Mouse (Mus musculus): Measurements from ENCODE around the gene Parvb. TPM values are rescaled to one million over a fixed set of nuclear protein-coding genes. Genes with fewer than 3 reads are reported as not detected.
A peak's percentile ranks its signal among the peaks of the same experiment; 100 is the strongest.

The Parvb gene
- total and polyA plus RNA-seq, 3 experiments, result 4.8 to 58.0 TPM; not detected in 1

DNA sequence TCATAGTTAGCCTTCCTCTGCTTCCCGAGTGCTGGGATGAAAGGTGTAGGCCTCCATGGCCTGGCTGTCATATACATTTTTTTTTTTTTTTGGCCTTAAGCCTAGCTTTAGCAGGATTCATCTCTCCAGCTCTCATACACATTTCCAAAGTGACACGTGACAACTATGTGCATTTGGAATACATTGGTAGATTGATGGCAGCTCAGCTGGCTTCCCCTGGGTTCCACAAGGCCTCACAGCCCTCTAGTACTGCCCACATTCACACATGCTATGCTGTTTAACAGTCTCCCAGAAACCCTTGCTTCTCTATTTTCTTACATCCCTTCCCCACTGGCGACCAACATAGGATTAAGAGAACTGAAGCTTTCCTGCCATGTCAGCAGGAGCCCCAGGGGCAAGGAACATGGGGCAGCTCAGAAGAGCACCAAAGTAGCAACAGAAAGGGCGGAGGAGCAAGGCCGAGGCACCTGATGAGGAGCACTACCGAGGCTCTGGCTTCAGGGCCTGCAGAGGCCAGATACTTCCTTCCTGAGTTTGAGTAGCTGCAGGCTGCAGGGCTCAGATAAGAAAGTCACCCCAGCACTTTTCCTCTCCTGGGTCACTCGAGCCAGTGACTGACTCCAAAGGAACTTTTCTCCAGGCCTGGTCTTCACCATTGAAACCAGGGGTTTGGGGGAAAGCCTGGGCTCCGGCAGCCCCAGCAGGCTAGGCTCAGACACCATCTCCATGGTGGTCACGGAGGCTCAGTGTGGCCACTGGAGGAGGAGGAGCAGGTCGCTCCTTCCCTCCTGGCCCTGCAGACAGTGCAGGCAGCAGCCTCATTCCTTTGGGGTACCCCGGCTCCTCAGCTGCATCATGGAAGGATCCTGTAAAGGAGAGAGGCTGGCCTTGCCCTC lies 22.1 kb upstream of the Parvb start (continued):
- TF ChIP-seq MAFK (IDR thresholded peaks at IDR 0.05; ENCODE audit: borderline replicate concordance, low read depth, low read length) (no peak), GATA1 (IDR thresholded peaks at IDR 0.05; ENCODE audit: low read depth, low read length) (peak; percentile 94), HCFC1 (IDR thresholded peaks at IDR 0.05; ENCODE audit: low read depth, low read length) (no peak), POLR2AphosphoS2 (IDR thresholded peaks at IDR 0.05; ENCODE audit: low read length) (no peak)

DNA sequence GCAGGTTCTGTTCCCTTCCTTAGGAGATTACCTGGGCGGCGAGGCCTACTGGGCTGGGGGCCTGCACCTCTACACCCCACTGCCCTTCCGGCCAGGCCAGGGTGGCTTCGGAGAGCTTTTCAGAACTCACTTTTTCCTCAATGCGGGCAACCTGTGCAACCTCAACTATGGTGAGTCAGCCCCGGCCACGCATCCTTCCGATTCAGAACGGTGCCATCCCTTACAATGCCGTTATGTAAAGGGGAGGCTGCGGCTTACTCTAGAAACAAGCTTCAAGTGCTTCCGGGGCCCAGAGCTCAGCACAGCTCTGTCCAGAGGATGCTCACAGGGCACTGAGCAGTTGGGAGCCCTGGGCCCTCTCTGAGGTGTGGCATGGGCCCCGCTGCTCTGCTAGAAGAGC lies 21.4 kb upstream of the Parvb start:
- no peak overlapping the region; the same call in 1 of the 2 replicates for H3K9ac ChIP-seq (ENCODE audit: control insufficient read depth, low read depth, low read length, poor library complexity, severe bottlenecking)
- H3K27ac ChIP-seq (ENCODE audit: control insufficient read depth, low read depth, low read length), result peak overlapping the region; percentile 74; the same call in 1 of the 2 replicates
- no peak for DNase-seq (ENCODE audit: low read depth, low spot score)

DNA sequence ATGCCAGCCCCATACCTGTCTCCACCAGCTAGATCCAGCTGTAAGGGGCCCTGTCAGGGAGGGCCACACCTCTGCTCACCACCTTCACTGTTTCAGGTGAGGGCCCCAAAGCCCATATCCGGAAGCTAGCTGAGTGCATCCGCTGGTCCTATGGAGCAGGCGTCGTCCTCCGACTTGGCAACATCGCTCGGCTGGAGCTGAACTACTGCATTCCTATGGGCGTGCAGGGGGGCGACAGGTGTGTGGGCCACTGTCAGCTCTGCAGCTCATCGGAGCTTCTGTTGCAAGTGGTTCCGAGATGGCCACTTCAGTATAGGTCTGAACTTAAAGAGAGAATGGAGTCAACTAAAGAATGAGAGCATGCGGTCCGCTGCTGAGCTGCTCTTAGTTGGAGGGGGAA lies 20.9 kb upstream of the Parvb start:
- no peak overlapping the region for H3K4me3 ChIP-seq (ENCODE audit: control insufficient read depth in 1 of 2, insufficient read depth in 1 of 2, low read depth in 2 of 2, low read length in 2 of 2)
- H3K9ac ChIP-seq (ENCODE audit: control insufficient read depth, low read depth, low read length, poor library complexity, severe bottlenecking), result no peak overlapping the region
- H3K79me2 ChIP-seq (ENCODE audit: control insufficient read depth, insufficient read depth, low read length, poor library complexity), result no peaks in the 10 kb centered on the region
- peaks cover 10 to 36% of the 10 kb centered on the region in 2 experiments for H3K4me1 ChIP-seq (ENCODE audit: control insufficient read depth in 1 of 2, insufficient read depth in 2 of 2, low read length in 2 of 2)
- no peaks in the 10 kb centered on the region for H3K9me3 ChIP-seq (replicated peaks; ENCODE audit: insufficient read depth, low read length)
- no peak overlapping the region for H3K27ac ChIP-seq (ENCODE audit: control insufficient read depth, low read depth, low read length)
- DNase-seq (ENCODE audit: low read depth, low spot score), result no peak
- no peaks in the 10 kb centered on the region for H3K27me3 ChIP-seq (ENCODE audit: control insufficient read depth in 1 of 2, insufficient read depth in 2 of 2, low read length in 2 of 2)
- peaks cover 2 to 32% of the 10 kb centered on the region in 2 experiments; a peak in 3 of 4 replicates for H3K36me3 ChIP-seq (ENCODE audit: control insufficient read depth in 1 of 2, insufficient read depth in 2 of 2, low read length in 2 of 2)
- TF ChIP-seq ETS1 (IDR thresholded peaks at IDR 0.05; ENCODE audit: low read depth, low read length) (no peak), KAT2A (conservative IDR thresholded peaks at IDR 0.05; ENCODE audit: low read depth, low read length) (no peak), SIN3A (IDR thresholded peaks at IDR 0.05; ENCODE audit: low read length) (no peak), POLR2A (IDR thresholded peaks at IDR 0.05; ENCODE audit: control insufficient read depth in 1 of 2, insufficient read depth in 1 of 2, low read depth in 1 of 2, low read length in 2 of 2, poor library complexity in 1 of 2) (no peak), ZC3H11A (IDR thresholded peaks at IDR 0.05; ENCODE audit: low read depth, low read length) (no peak), ELF1 (IDR thresholded peaks at IDR 0.05; ENCODE audit: low read depth, low read length) (no peak), GATA1 (IDR thresholded peaks at IDR 0.05; ENCODE audit: low read depth, low read length) (no peak), POLR2AphosphoS5 (IDR thresholded peaks at IDR 0.05; ENCODE audit: borderline replicate concordance, low read depth, low read length) (no peak), MEF2A (IDR thresholded peaks at IDR 0.05; ENCODE audit: extremely low read depth, insufficient replicate concordance, low read depth, low read length, poor library complexity, severe bottlenecking) (no peak), NELFE (IDR thresholded peaks at IDR 0.05; ENCODE audit: low read depth, low read length) (no peak), ZKSCAN1 (IDR thresholded peaks at IDR 0.05; ENCODE audit: low read depth, low read length) (no peak), MYB (IDR thresholded peaks at IDR 0.05; ENCODE audit: low read depth, low read length) (no peak), ZMIZ1 (IDR thresholded peaks at IDR 0.05; ENCODE audit: low read depth, low read length) (no peak), CHD2 (IDR thresholded peaks at IDR 0.05; ENCODE audit: low read length) (no peak), EP300 (IDR thresholded peaks at IDR 0.05; ENCODE audit: low read depth in 1 of 2, low read length in 2 of 2) (no peak), MYC (IDR thresholded peaks at IDR 0.05; ENCODE audit: low read depth, low read length) (no peak), MXI1 (IDR thresholded peaks at IDR 0.05; ENCODE audit: low read depth, low read length) (no peak), MAX (IDR thresholded peaks at IDR 0.05; ENCODE audit: low read length) (no peak), CTCF (IDR thresholded peaks at IDR 0.05 in 2 of 3, conservative IDR thresholded peaks at IDR 0.05 in 1 of 3; ENCODE audit: control insufficient read depth in 1 of 3, insufficient read depth in 1 of 3, low read depth in 2 of 3, low read length in 3 of 3, poor library complexity in 1 of 3, severe bottlenecking in 1 of 3) (no peak)

More for the DNA sequence above, 21.4 kb upstream of the Parvb start:
- H3K36me3 ChIP-seq (ENCODE audit: control insufficient read depth in 1 of 2, insufficient read depth in 2 of 2, low read length in 2 of 2), result peaks cover 2 to 32% of the 10 kb centered on the region in 2 experiments; a peak in 3 of 4 replicates
- no peaks in the 10 kb centered on the region for H3K79me2 ChIP-seq (ENCODE audit: control insufficient read depth, insufficient read depth, low read length, poor library complexity)
- TF ChIP-seq GABPA (IDR thresholded peaks at IDR 0.05; ENCODE audit: low read depth, low read length) (no peak), UBTF (IDR thresholded peaks at IDR 0.05; ENCODE audit: borderline replicate concordance, insufficient read depth, low read depth, low read length) (no peak), SMC3 (IDR thresholded peaks at IDR 0.05; ENCODE audit: low read depth, low read length) (no peak), MYB (IDR thresholded peaks at IDR 0.05; ENCODE audit: low read depth, low read length) (no peak), ETS1 (IDR thresholded peaks at IDR 0.05; ENCODE audit: low read depth, low read length) (no peak), JUND (IDR thresholded peaks at IDR 0.05; ENCODE audit: low read depth, low read length) (no peak), KAT2A (conservative IDR thresholded peaks at IDR 0.05; ENCODE audit: low read depth, low read length) (no peak), NELFE (IDR thresholded peaks at IDR 0.05; ENCODE audit: low read depth, low read length) (no peak), E2F4 (IDR thresholded peaks at IDR 0.05; ENCODE audit: borderline replicate concordance, low read depth, low read length) (no peak), TCF12 (IDR thresholded peaks at IDR 0.05; ENCODE audit: low read depth, low read length) (no peak), TAL1 (IDR thresholded peaks at IDR 0.05; ENCODE audit: low read length) (no peak), ZC3H11A (IDR thresholded peaks at IDR 0.05; ENCODE audit: low read depth, low read length) (no peak), ZNF384 (IDR thresholded peaks at IDR 0.05; ENCODE audit: low read depth, low read length) (no peak), HCFC1 (IDR thresholded peaks at IDR 0.05; ENCODE audit: low read depth, low read length) (no peak), GATA1 (IDR thresholded peaks at IDR 0.05; ENCODE audit: low read depth, low read length) (no peak), MAFK (IDR thresholded peaks at IDR 0.05; ENCODE audit: borderline replicate concordance, low read depth, low read length) (no peak), RAD21 (IDR thresholded peaks at IDR 0.05; ENCODE audit: low read depth, low read length) (no peak), NRF1 (IDR thresholded peaks at IDR 0.05; ENCODE audit: insufficient read depth, low read depth, low read length, poor library complexity, severe bottlenecking) (no peak), EP300 (IDR thresholded peaks at IDR 0.05; ENCODE audit: low read depth in 1 of 2, low read length in 2 of 2) (no peak)
- peaks cover 10 to 36% of the 10 kb centered on the region in 2 experiments for H3K4me1 ChIP-seq (ENCODE audit: control insufficient read depth in 1 of 2, insufficient read depth in 2 of 2, low read length in 2 of 2)
- no peaks in the 10 kb centered on the region for H3K27me3 ChIP-seq (ENCODE audit: control insufficient read depth in 1 of 2, insufficient read depth in 2 of 2, low read length in 2 of 2)
- no peaks in the 10 kb centered on the region for H3K9me3 ChIP-seq (replicated peaks; ENCODE audit: insufficient read depth, low read length)
- no peak overlapping the region for H3K4me3 ChIP-seq (ENCODE audit: control insufficient read depth in 1 of 2, insufficient read depth in 1 of 2, low read depth in 2 of 2, low read length in 2 of 2)

All from MEL (cell line).